Mouse (Mus musculus) liver, adult 2 months (tissue): ENCODE results near the gene Ccdc158.

Experiments used
- CTCF ChIP-seq: fragments of 200-500 bp; IDR thresholded peaks from 2 replicates; pipeline ENCODE4 v1.5.1; 2011; ENCODE audit warnings: low read depth, low read length, control low read depth
- POLR2A ChIP-seq: fragments of 200-500 bp; IDR thresholded peaks from 2 replicates; pipeline ENCODE4 v1.6.1; 2011; ENCODE audit warnings: low read length, control low read depth; ENCODE audit not compliant: insufficient read depth; ENCODE audit errors: extremely low read depth

DNA sequence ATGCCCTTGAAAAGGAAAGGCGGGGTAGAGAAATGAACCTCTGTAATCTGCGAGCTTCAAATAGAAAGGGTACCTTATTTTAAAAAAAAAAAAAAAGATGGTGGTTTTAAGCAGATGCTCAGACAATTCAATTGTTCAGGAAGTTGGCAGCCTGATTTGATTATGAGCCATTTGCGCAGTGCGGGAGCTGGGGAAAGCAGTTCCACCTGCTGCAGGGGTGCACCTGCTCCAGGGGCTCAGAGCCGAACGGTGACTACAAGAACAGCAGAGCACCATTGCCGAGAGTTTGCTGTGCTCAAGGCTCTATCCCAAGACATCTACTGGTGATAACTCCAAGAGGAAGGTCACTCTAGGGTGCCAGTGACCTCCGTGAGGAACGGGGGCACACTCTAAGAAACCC, 13.5 kb upstream of the Ccdc158 start:
- TF ChIP-seq CTCF (no peak), POLR2A (no peak)
